Mouse (Mus musculus): ENCODE data around the gene Slc16a9. TPM values are rescaled to one million over a fixed set of nuclear protein-coding genes. Genes with fewer than 3 reads are reported as not detected.

Slc16a9 gene
- polyA plus RNA-seq, 1 experiment from 2014 or later: 0.76 TPM

- Histone ChIP-seq H3K36me3 (ENCODE audit: control insufficient read depth, insufficient read depth, low read length) (no peaks in the 10 kb centered on the region), H3K9ac (ENCODE audit: low read length) (no peak overlapping the region), H3K4me1 (ENCODE audit: control insufficient read depth in 2 of 2, insufficient read depth in 2 of 2, low read length in 2 of 2) (peaks cover 0 to 4% of the 10 kb centered on the region in 2 experiments; a peak in 2 of 4 replicates), H3K27ac (replicated peaks in 1 of 2; ENCODE audit: control insufficient read depth in 1 of 2, insufficient read depth in 1 of 2, low read depth in 2 of 2, low read length in 2 of 2) (no peak overlapping the region), H3K27me3 (ENCODE audit: control insufficient read depth, insufficient read depth, low read length) (no peaks in the 10 kb centered on the region), H3K4me2 (ENCODE audit: low read length) (no peak overlapping the region), H3K4me3 (ENCODE audit: control insufficient read depth in 1 of 2, insufficient read depth in 1 of 2, low read depth in 1 of 2, low read length in 2 of 2) (no peak overlapping the region), H3K9me3 (ENCODE audit: control insufficient read depth, low read length) (no peaks in the 10 kb centered on the region)
- WGBS: 79% methylated on average over 6 of the region's 6 CpGs
- ATAC-seq (ENCODE audit: insufficient number of reproducible peaks, insufficient read depth, low FRiP score, low read depth): no peak
These were observed 58.3 kb downstream of the Slc16a9 start for GRCm38 (mm10) chr10:70303203-70303602.

- ATAC-seq (ENCODE audit: insufficient number of reproducible peaks, insufficient read depth, low FRiP score, low read depth): no peak
- Histone ChIP-seq H3K36me3 (ENCODE audit: control insufficient read depth, insufficient read depth, low read length) (no peaks in the 10 kb centered on the region), H3K4me1 (ENCODE audit: control insufficient read depth in 2 of 2, insufficient read depth in 2 of 2, low read length in 2 of 2) (no peaks in the 10 kb centered on the region), H3K9ac (ENCODE audit: low read length) (no peak overlapping the region), H3K4me2 (ENCODE audit: low read length) (no peak overlapping the region), H3K9me3 (ENCODE audit: control insufficient read depth, low read length) (no peaks in the 10 kb centered on the region), H3K27ac (replicated peaks in 1 of 2; ENCODE audit: control insufficient read depth in 1 of 2, insufficient read depth in 1 of 2, low read depth in 2 of 2, low read length in 2 of 2) (no peak overlapping the region), H3K27me3 (ENCODE audit: control insufficient read depth, insufficient read depth, low read length) (no peaks in the 10 kb centered on the region), H3K4me3 (ENCODE audit: control insufficient read depth in 1 of 2, insufficient read depth in 1 of 2, low read depth in 1 of 2, low read length in 2 of 2) (no peak overlapping the region)
- WGBS: 69% methylated on average over 5 of the region's 5 CpGs
These were observed 60.8 kb downstream of the Slc16a9 start for GRCm38 (mm10) chr10:70305683-70306082.

GRCm38 (mm10) chr10:70309416-70309815 lies 64.5 kb downstream of the Slc16a9 start:
- no peak overlapping the region for H3K27ac ChIP-seq (replicated peaks in 1 of 2; ENCODE audit: control insufficient read depth in 1 of 2, insufficient read depth in 1 of 2, low read depth in 2 of 2, low read length in 2 of 2)
- H3K9ac ChIP-seq (ENCODE audit: low read length): no peak overlapping the region
- no peaks in the 10 kb centered on the region for H3K4me1 ChIP-seq (ENCODE audit: control insufficient read depth in 2 of 2, insufficient read depth in 2 of 2, low read length in 2 of 2)
- no peaks in the 10 kb centered on the region for H3K27me3 ChIP-seq (ENCODE audit: control insufficient read depth, insufficient read depth, low read length)
- H3K36me3 ChIP-seq (ENCODE audit: control insufficient read depth, insufficient read depth, low read length): no peaks in the 10 kb centered on the region
- no peak overlapping the region for H3K4me2 ChIP-seq (ENCODE audit: low read length)
- H3K4me3 ChIP-seq (ENCODE audit: control insufficient read depth in 1 of 2, insufficient read depth in 1 of 2, low read depth in 1 of 2, low read length in 2 of 2): no peak overlapping the region
- no peaks in the 10 kb centered on the region for H3K9me3 ChIP-seq (ENCODE audit: control insufficient read depth, low read length)
- 93% methylated on average over 8 of the region's 8 CpGs for WGBS
- ATAC-seq (ENCODE audit: insufficient number of reproducible peaks, insufficient read depth, low FRiP score, low read depth): no peak

- 75% methylated on average over 5 of the region's 5 CpGs for WGBS
- Histone ChIP-seq H3K36me3 (ENCODE audit: control insufficient read depth, insufficient read depth, low read length) (no peaks in the 10 kb centered on the region), H3K27ac (replicated peaks in 1 of 2; ENCODE audit: control insufficient read depth in 1 of 2, insufficient read depth in 1 of 2, low read depth in 2 of 2, low read length in 2 of 2) (no peak overlapping the region), H3K4me3 (ENCODE audit: control insufficient read depth in 1 of 2, insufficient read depth in 1 of 2, low read depth in 1 of 2, low read length in 2 of 2) (no peak overlapping the region), H3K4me2 (ENCODE audit: low read length) (no peak overlapping the region), H3K4me1 (ENCODE audit: control insufficient read depth in 2 of 2, insufficient read depth in 2 of 2, low read length in 2 of 2) (no peaks in the 10 kb centered on the region), H3K9ac (ENCODE audit: low read length) (no peak overlapping the region), H3K27me3 (ENCODE audit: control insufficient read depth, insufficient read depth, low read length) (no peaks in the 10 kb centered on the region), H3K9me3 (ENCODE audit: control insufficient read depth, low read length) (no peaks in the 10 kb centered on the region)
- ATAC-seq (ENCODE audit: insufficient number of reproducible peaks, insufficient read depth, low FRiP score, low read depth): no peak
These were observed 65.7 kb downstream of the Slc16a9 start for GRCm38 (mm10) chr10:70310646-70311045.

GRCm38 (mm10) chr10:70315895-70316294 lies 71.0 kb downstream of the Slc16a9 start:
- no peaks in the 10 kb centered on the region for H3K4me1 ChIP-seq (ENCODE audit: control insufficient read depth in 2 of 2, insufficient read depth in 2 of 2, low read length in 2 of 2)
- no peak overlapping the region for H3K27ac ChIP-seq (replicated peaks in 1 of 2; ENCODE audit: control insufficient read depth in 1 of 2, insufficient read depth in 1 of 2, low read depth in 2 of 2, low read length in 2 of 2)
- H3K9ac ChIP-seq (ENCODE audit: low read length): no peak overlapping the region
- H3K4me2 ChIP-seq (ENCODE audit: low read length): no peak overlapping the region
- H3K36me3 ChIP-seq (ENCODE audit: control insufficient read depth, insufficient read depth, low read length): no peaks in the 10 kb centered on the region
- H3K4me3 ChIP-seq (ENCODE audit: control insufficient read depth in 1 of 2, insufficient read depth in 1 of 2, low read depth in 1 of 2, low read length in 2 of 2): no peak overlapping the region
- H3K27me3 ChIP-seq (ENCODE audit: control insufficient read depth, insufficient read depth, low read length): no peaks in the 10 kb centered on the region
- WGBS: 84% methylated on average over 6 of the region's 6 CpGs
- H3K9me3 ChIP-seq (ENCODE audit: control insufficient read depth, low read length): no peaks in the 10 kb centered on the region
- no peak for ATAC-seq (ENCODE audit: insufficient number of reproducible peaks, insufficient read depth, low FRiP score, low read depth)

- no peaks in the 10 kb centered on the region for H3K9me3 ChIP-seq (ENCODE audit: control insufficient read depth, low read length)
- no peaks in the 10 kb centered on the region for H3K4me1 ChIP-seq (ENCODE audit: control insufficient read depth in 2 of 2, insufficient read depth in 2 of 2, low read length in 2 of 2)
- no peaks in the 10 kb centered on the region for H3K36me3 ChIP-seq (ENCODE audit: control insufficient read depth, insufficient read depth, low read length)
- no peak overlapping the region for H3K27ac ChIP-seq (replicated peaks in 1 of 2; ENCODE audit: control insufficient read depth in 1 of 2, insufficient read depth in 1 of 2, low read depth in 2 of 2, low read length in 2 of 2)
- 77% methylated on average over 7 of the region's 7 CpGs for WGBS
- no peak overlapping the region for H3K9ac ChIP-seq (ENCODE audit: low read length)
- no peak overlapping the region for H3K4me2 ChIP-seq (ENCODE audit: low read length)
- no peak; the same call in 1 of the 2 replicates for ATAC-seq (ENCODE audit: insufficient number of reproducible peaks, insufficient read depth, low FRiP score, low read depth)
- no peak overlapping the region for H3K4me3 ChIP-seq (ENCODE audit: control insufficient read depth in 1 of 2, insufficient read depth in 1 of 2, low read depth in 1 of 2, low read length in 2 of 2)
- H3K27me3 ChIP-seq (ENCODE audit: control insufficient read depth, insufficient read depth, low read length): no peaks in the 10 kb centered on the region
These were observed 72.0 kb downstream of the Slc16a9 start for GRCm38 (mm10) chr10:70316856-70317255.

GRCm38 (mm10) chr10:70317394-70317965 lies 72.6 kb downstream of the Slc16a9 start:
- no peak for ATAC-seq (ENCODE audit: insufficient number of reproducible peaks, insufficient read depth, low FRiP score, low read depth)
- no peak overlapping the region for H3K9ac ChIP-seq (ENCODE audit: low read length)
- H3K27me3 ChIP-seq (ENCODE audit: control insufficient read depth, insufficient read depth, low read length): no peaks in the 10 kb centered on the region
- no peak overlapping the region for H3K27ac ChIP-seq (replicated peaks in 1 of 2; ENCODE audit: control insufficient read depth in 1 of 2, insufficient read depth in 1 of 2, low read depth in 2 of 2, low read length in 2 of 2)
- no peaks in the 10 kb centered on the region for H3K9me3 ChIP-seq (ENCODE audit: control insufficient read depth, low read length)
- no peaks in the 10 kb centered on the region for H3K4me1 ChIP-seq (ENCODE audit: control insufficient read depth in 2 of 2, insufficient read depth in 2 of 2, low read length in 2 of 2)
- H3K4me2 ChIP-seq (ENCODE audit: low read length): no peak overlapping the region
- WGBS: 75% methylated on average over 13 of the region's 13 CpGs
- H3K36me3 ChIP-seq (ENCODE audit: control insufficient read depth, insufficient read depth, low read length): no peaks in the 10 kb centered on the region
- no peak overlapping the region for H3K4me3 ChIP-seq (ENCODE audit: control insufficient read depth in 1 of 2, insufficient read depth in 1 of 2, low read depth in 1 of 2, low read length in 2 of 2)

GRCm38 (mm10) chr10:70318630-70319029 lies 73.7 kb downstream of the Slc16a9 start:
- Histone ChIP-seq H3K4me2 (ENCODE audit: low read length) (no peak overlapping the region), H3K4me3 (ENCODE audit: control insufficient read depth in 1 of 2, insufficient read depth in 1 of 2, low read depth in 1 of 2, low read length in 2 of 2) (no peak overlapping the region), H3K27ac (replicated peaks in 1 of 2; ENCODE audit: control insufficient read depth in 1 of 2, insufficient read depth in 1 of 2, low read depth in 2 of 2, low read length in 2 of 2) (no peak overlapping the region), H3K4me1 (ENCODE audit: control insufficient read depth in 2 of 2, insufficient read depth in 2 of 2, low read length in 2 of 2) (no peaks in the 10 kb centered on the region), H3K27me3 (ENCODE audit: control insufficient read depth, insufficient read depth, low read length) (no peaks in the 10 kb centered on the region), H3K9ac (ENCODE audit: low read length) (no peak overlapping the region), H3K36me3 (ENCODE audit: control insufficient read depth, insufficient read depth, low read length) (no peaks in the 10 kb centered on the region), H3K9me3 (ENCODE audit: control insufficient read depth, low read length) (no peaks in the 10 kb centered on the region)
- no peak for ATAC-seq (ENCODE audit: insufficient number of reproducible peaks, insufficient read depth, low FRiP score, low read depth)
- 15% methylated on average over 3 of the region's 3 CpGs for WGBS
